Mouse (Mus musculus): ENCODE results near the gene 1700030J22Rik. TPM values are rescaled to one million over a fixed set of nuclear protein-coding genes. Genes with fewer than 3 reads are reported as not detected.

Gene 1700030J22Rik
- polyA plus RNA-seq, 1 experiment from 2014 or later = 5.7 TPM

DNA sequence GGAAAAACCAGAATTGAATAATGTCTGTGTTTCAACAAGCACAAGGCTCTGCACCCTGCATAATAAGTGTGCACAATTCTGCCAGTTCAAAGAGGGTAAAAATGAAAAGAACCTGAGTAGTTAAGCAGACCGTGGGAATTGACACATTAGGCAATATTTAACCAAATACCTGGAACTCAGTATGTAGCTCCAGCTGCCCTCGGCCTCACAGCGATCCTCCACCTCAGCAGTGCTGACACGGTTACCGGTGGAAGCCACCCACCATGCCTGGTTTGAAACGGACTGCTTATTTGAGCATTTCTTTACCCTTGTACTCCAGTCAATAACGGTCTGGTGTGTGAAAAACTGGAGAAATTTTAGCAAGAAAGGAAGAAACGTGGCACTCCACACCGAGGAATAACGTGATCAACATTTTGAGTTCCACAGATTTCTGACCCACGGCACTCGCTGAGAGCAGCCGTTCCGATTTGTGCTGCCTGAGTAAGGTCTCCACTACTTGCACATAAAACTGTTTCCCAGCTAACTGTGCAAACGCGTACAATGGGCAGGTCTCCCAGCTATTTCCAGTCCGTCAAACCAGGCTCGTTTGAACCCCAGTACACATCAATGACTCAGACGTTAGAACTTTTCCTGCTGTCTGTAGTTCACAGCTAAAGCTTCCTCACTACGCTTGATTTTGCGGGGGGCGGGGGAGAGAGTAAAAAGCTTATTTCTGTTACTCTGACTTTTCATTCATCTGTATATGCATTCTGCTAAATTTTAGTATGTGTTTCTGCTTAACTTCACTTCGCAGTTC lies 13.6 kb upstream of the 1700030J22Rik start:
- no peak overlapping the region for H3K27ac ChIP-seq
- peak overlapping the region; percentile 56 for H3K9ac ChIP-seq
- no peak for ATAC-seq (ENCODE audit: low FRiP score, low read depth)
- WGBS = 12% methylated on average over 23 of the region's 23 CpGs
- H3K4me3 ChIP-seq = peak overlapping the region; percentile 67
- H3K4me2 ChIP-seq (replicated peaks) = peak overlapping the region; percentile 89
- H3K27me3 ChIP-seq (replicated peaks) = no peaks in the 10 kb centered on the region
- no peaks in the 10 kb centered on the region for H3K36me3 ChIP-seq
- no peaks in the 10 kb centered on the region for H3K9me3 ChIP-seq
- peaks cover 11% of the 10 kb centered on the region; the same call in 1 of the 2 replicates for H3K4me1 ChIP-seq

DNA sequence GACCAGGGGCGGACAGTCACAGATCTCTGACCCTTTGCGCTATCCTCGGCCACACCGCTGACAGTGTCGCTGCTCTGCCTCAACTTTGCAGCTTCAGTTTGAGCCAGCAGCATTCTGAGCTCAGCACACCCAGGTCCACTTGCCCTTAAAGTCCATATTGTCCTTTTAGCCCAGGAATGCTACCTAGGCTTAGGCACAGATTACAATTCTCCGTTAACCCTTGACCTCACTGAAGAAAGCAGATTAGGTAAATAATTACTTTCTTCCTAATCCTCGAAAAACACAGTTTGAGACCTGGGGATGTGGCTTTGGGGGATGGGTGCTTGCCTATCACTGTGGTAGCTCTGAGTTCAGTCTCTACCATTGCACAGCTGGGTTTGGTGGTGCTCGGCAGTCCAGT lies 12.5 kb upstream of the 1700030J22Rik start:
- 91% methylated on average over 8 of the region's 8 CpGs for WGBS
- no peak overlapping the region for H3K4me3 ChIP-seq
- ATAC-seq (ENCODE audit: low FRiP score, low read depth) = no peak
- H3K4me2 ChIP-seq (replicated peaks) = no peak overlapping the region
- no peak overlapping the region for H3K9ac ChIP-seq
- H3K9me3 ChIP-seq = no peaks in the 10 kb centered on the region
- peaks cover 8% of the 10 kb centered on the region; the same call in 1 of the 2 replicates for H3K36me3 ChIP-seq
- no peak overlapping the region for H3K27ac ChIP-seq
- H3K27me3 ChIP-seq (replicated peaks) = no peaks in the 10 kb centered on the region
- peaks cover 11% of the 10 kb centered on the region; the same call in 1 of the 2 replicates for H3K4me1 ChIP-seq

DNA sequence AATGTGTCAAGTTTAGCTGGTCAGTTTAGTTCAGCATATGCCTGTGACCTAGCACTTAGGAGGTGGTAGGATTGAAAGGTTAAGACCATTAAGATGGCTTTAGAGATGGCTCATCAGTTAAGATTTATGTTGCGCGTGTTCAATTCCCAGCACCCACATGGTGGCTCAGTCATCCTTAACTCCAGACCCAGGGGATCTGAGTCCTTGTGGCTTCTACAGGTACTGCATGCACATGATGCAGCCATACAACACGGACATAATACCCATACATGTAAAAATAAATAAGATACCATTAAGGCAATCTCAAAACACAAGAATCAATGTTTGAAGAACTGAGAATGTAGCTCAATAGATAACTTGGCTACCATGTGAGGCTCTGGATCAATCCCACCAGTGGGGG lies 11.1 kb upstream of the 1700030J22Rik start:
- WGBS = 93% methylated on average over 3 of the region's 3 CpGs
- H3K27ac ChIP-seq = no peak overlapping the region
- no peak overlapping the region for H3K4me2 ChIP-seq (replicated peaks)

DNA sequence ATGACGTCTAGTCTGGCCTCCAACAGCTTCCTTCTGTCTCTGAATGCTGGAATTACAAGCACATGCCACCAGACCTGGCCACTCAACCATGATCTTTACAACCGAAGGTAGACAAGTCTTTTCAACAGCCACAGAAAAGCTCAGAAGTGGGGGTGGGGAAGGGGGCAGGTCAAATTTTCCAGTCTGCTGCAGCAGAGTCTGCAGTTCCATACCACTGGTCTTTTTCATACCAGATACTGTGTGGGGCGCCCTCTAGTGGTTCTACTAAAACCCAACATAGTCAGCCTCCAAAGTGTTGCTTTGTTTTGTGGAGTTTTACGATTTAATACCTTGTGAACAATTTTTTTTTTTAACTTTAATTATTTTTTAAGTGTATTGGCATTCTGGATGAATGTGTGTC lies 1.4 kb upstream of the 1700030J22Rik start:
- WGBS = 17% methylated on average over 4 of the region's 4 CpGs
- Histone ChIP-seq H3K9me3 (no peaks in the 10 kb centered on the region), H3K9ac (no peak overlapping the region), H3K27ac (no peak overlapping the region), H3K4me1 (peaks cover 9% of the 10 kb centered on the region; the same call in 1 of the 2 replicates), H3K4me3 (no peak overlapping the region), H3K36me3 (peaks cover 16% of the 10 kb centered on the region), H3K4me2 (replicated peaks) (0 out of 2 replicates have a peak overlapping the region, but pooled peaks have one; percentile 12), H3K27me3 (replicated peaks) (no peaks in the 10 kb centered on the region)
- no peak for ATAC-seq (ENCODE audit: low FRiP score, low read depth)

More for the DNA sequence above, 11.1 kb upstream of the 1700030J22Rik start:
- Histone ChIP-seq H3K36me3 (peaks cover 8% of the 10 kb centered on the region; the same call in 1 of the 2 replicates), H3K27me3 (replicated peaks) (no peaks in the 10 kb centered on the region), H3K4me1 (peaks cover 11% of the 10 kb centered on the region; the same call in 1 of the 2 replicates), H3K4me3 (no peak overlapping the region), H3K9ac (no peak overlapping the region), H3K9me3 (no peaks in the 10 kb centered on the region)
- no peak for ATAC-seq (ENCODE audit: low FRiP score, low read depth)

DNA sequence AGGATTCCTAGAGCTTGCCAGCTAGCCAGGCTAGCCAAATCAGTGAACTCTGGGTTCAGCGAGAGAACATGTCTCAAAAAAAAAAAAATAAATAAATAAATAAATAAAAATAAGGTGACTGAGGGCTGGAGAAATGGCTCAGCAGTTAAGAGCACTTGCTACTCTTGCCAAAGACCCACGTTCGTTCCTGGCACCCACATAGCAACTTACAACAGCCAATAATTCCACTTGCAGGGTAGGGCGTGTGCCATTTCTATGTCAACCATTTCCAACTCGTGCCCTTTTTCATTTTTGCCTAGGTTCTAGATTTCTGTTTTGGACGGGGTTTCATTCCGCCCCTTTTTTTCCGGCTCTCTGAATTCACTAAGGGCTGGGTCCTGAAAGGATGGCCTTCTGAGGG lies 707 bp downstream of the 1700030J22Rik start:
- Histone ChIP-seq H3K27me3 (replicated peaks) (no peaks in the 10 kb centered on the region), H3K27ac (no peak overlapping the region), H3K4me1 (peaks cover 9% of the 10 kb centered on the region; the same call in 1 of the 2 replicates), H3K36me3 (peaks cover 7% of the 10 kb centered on the region), H3K9ac (peak overlapping the region; percentile 51; the same call in 1 of the 2 replicates), H3K4me2 (replicated peaks) (peak overlapping the region; percentile 70), H3K9me3 (no peaks in the 10 kb centered on the region), H3K4me3 (peak overlapping the region; percentile 78)
- ATAC-seq (ENCODE audit: low FRiP score, low read depth) = no peak
- WGBS = 33% methylated on average over 8 of the region's 8 CpGs

DNA sequence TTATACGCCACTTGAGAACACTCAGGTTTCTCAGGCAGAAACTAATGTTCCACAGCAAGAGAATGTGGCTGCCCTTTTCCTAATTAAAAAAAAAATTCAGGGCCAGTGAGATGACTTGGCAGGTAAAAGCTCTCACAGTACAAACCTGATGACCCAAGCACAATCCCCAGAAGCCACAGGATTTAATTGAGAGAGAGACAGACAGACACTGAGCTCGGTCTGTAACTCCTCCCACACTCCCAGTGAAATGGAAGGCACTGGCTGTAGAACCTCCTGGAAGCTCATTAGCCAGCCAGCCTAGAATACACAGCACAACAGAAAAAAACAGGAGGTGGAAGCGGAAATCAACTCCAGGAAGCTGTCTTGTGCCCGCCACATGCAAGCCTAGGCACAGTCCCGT lies 3.2 kb downstream of the 1700030J22Rik start:
- 64% methylated on average over 5 of the region's 5 CpGs for WGBS

DNA sequence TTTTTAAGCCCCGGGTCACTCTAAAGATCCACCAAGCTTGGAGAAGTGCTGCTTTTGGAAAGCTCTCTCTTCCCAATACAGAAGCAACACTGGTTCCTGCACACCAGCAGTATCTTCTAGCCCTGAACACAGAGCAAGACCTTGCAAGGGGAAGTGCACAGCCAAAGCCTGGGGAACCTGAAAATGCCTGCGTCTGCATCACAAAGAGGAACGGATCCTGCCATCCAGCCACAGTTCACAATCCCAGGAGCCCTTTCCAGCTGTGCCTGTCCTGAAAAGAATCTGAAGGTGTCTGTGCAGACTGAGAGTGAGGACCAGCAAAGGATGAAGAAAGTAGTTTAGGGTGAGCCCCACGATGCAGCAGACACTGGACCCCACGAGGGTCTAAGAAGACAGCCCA lies 3.7 kb downstream of the 1700030J22Rik start:
- H3K27ac ChIP-seq = no peak overlapping the region
- peaks cover 3% of the 10 kb centered on the region; the same call in 1 of the 2 replicates for H3K36me3 ChIP-seq
- no peak for ATAC-seq (ENCODE audit: low FRiP score, low read depth)
- H3K4me3 ChIP-seq = no peak overlapping the region
- no peak overlapping the region for H3K9ac ChIP-seq
- WGBS = 44% methylated on average over 5 of the region's 5 CpGs
- H3K27me3 ChIP-seq (replicated peaks) = no peaks in the 10 kb centered on the region
- no peaks in the 10 kb centered on the region for H3K9me3 ChIP-seq
- peaks cover 8% of the 10 kb centered on the region; the same call in 1 of the 2 replicates for H3K4me1 ChIP-seq
- H3K4me2 ChIP-seq (replicated peaks) = no peak overlapping the region

More for the DNA sequence above, 3.2 kb downstream of the 1700030J22Rik start:
- Histone ChIP-seq H3K4me1 (peaks cover 9% of the 10 kb centered on the region; the same call in 1 of the 2 replicates), H3K4me2 (replicated peaks) (no peak overlapping the region), H3K4me3 (no peak overlapping the region), H3K27me3 (replicated peaks) (no peaks in the 10 kb centered on the region), H3K9ac (no peak overlapping the region), H3K36me3 (peaks cover 3% of the 10 kb centered on the region; the same call in 1 of the 2 replicates), H3K27ac (no peak overlapping the region), H3K9me3 (no peaks in the 10 kb centered on the region)
- no peak for ATAC-seq (ENCODE audit: low FRiP score, low read depth)

DNA sequence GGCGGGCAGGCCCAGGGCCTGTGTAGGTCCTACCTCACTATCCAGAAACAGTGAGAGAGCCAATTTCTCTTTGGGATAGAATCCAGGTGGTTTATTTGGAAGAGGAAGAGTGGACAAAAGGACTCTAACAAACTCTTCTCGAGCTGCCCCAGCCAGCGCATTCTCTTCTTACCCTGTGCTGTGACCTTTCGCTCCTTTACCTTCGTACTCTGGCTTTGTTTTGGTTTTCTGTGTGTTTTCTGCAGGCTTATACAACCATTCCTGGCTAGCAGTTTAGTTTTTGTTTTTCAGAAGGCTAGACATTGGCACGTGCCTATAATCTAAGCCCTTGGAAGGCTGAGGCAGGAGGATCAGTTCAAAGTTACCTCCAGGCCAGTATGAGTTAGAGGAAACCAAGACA lies 9.2 kb downstream of the 1700030J22Rik start:
- no peak overlapping the region for H3K9ac ChIP-seq
- no peak for ATAC-seq (ENCODE audit: low FRiP score, low read depth)
- H3K36me3 ChIP-seq = peaks cover 3% of the 10 kb centered on the region; the same call in 1 of the 2 replicates
- no peaks in the 10 kb centered on the region for H3K9me3 ChIP-seq
- H3K4me1 ChIP-seq = no peaks in the 10 kb centered on the region
- WGBS = 87% methylated on average over 6 of the region's 6 CpGs
- H3K27ac ChIP-seq = no peak overlapping the region
- no peak overlapping the region for H3K4me3 ChIP-seq
- no peaks in the 10 kb centered on the region for H3K27me3 ChIP-seq (replicated peaks)
- no peak overlapping the region for H3K4me2 ChIP-seq (replicated peaks)

DNA sequence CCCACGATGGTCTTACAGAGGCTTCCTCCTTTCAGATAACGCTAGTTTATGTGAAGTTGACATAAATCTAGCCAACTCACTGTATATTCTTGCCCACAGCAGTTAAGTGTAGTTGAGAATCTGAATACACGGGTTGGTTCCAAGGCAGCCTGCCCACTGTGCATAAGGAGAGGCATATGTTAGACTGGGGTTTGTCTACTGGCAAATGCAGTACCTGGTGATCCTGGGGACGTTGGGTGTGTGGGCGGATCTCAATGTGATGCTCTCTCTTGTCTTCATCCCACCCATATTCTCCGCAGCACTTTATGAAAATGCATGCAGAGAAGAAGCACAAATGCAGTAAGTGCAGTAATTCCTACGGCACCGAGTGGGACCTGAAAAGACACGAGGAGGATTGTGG lies 24.3 kb downstream of the 1700030J22Rik start:
- Histone ChIP-seq H3K9ac (no peak overlapping the region), H3K4me1 (no peaks in the 10 kb centered on the region), H3K9me3 (no peaks in the 10 kb centered on the region), H3K4me2 (replicated peaks) (no peak overlapping the region), H3K4me3 (no peak overlapping the region), H3K36me3 (peaks cover 60% of the 10 kb centered on the region), H3K27me3 (replicated peaks) (no peaks in the 10 kb centered on the region), H3K27ac (no peak overlapping the region)
- ATAC-seq (ENCODE audit: low FRiP score, low read depth) = no peak
- WGBS = 94% methylated on average over 9 of the region's 9 CpGs

DNA sequence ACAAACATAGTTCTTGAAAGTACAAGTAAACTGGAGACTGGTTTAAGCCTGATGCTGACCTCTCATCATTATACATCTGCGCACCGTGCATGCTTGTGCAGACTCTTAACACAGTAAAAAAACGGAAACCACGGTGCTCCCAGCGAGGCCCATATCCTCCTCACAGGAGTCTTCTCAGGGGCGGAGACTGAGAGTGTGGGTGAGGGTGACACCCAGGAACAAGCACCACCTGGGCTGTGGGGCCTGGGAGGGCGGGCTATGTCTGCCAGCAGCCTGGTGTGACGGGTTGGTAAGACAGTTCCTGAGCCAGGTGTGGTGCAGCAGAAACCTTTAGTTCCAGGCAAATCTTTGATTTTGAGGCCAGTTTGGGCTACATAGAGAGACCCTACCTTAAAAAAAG lies 26.3 kb downstream of the 1700030J22Rik start:
- Histone ChIP-seq H3K36me3 (peaks cover 45% of the 10 kb centered on the region), H3K4me1 (no peaks in the 10 kb centered on the region), H3K27me3 (replicated peaks) (no peaks in the 10 kb centered on the region), H3K9me3 (no peaks in the 10 kb centered on the region), H3K4me2 (replicated peaks) (no peak overlapping the region), H3K27ac (no peak overlapping the region), H3K9ac (no peak overlapping the region), H3K4me3 (no peak overlapping the region)
- ATAC-seq (ENCODE audit: low FRiP score, low read depth) = no peak
- whole genome bisulfite sequencing = 91% methylated on average over 8 of the region's 8 CpGs

DNA sequence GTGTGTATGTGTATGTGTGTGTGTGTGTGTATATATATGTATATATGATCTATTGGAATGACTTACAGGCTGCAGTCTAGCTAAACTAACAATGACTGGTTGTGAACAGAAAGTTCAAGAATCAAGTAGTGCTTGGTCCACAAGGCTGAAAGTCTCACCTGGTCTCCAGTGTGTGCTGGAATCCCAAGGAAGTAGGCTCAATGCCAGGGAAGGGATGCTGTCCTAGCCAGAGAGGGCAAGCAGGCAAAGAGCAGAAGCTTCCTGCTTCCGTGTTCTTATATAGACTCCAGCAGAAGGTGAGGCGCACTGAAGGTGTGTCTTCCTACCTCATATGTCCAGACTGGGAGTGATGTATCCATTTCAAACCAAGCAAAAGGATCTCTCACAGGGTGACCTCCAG lies 27.0 kb downstream of the 1700030J22Rik start:
- Histone ChIP-seq H3K27ac (no peak overlapping the region), H3K9me3 (no peaks in the 10 kb centered on the region), H3K4me2 (replicated peaks) (no peak overlapping the region), H3K36me3 (peaks cover 38% of the 10 kb centered on the region), H3K9ac (no peak overlapping the region), H3K27me3 (replicated peaks) (no peaks in the 10 kb centered on the region), H3K4me1 (no peaks in the 10 kb centered on the region), H3K4me3 (no peak overlapping the region)
- WGBS = 95% methylated on average over 2 of the region's 2 CpGs
- no peak for ATAC-seq (ENCODE audit: low FRiP score, low read depth)

DNA sequence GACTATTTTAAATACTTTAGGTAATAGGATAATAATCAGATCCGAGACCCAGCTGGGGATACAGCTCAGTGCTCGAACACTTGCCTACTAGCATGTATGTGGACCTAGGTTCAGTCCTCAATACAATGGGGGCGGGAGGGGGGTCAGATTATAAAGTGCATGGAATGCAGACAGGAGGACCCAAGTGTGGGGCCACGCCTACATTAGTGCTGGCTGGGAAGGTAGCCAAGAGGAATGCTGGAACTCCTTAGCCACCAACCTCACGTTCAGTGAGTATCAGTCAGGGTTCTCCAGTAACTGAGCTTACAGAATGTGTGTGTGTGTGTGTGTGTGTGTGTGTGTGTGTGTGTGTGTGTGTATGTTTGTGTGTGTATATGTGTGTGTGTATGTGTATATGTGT lies 27.4 kb downstream of the 1700030J22Rik start:
- H3K4me2 ChIP-seq (replicated peaks) = no peak overlapping the region
- no peaks in the 10 kb centered on the region for H3K9me3 ChIP-seq
- no peak overlapping the region for H3K27ac ChIP-seq
- H3K4me3 ChIP-seq = no peak overlapping the region
- H3K27me3 ChIP-seq (replicated peaks) = no peaks in the 10 kb centered on the region
- H3K9ac ChIP-seq = no peak overlapping the region
- no peaks in the 10 kb centered on the region for H3K4me1 ChIP-seq
- ATAC-seq (ENCODE audit: low FRiP score, low read depth) = no peak
- peaks cover 34% of the 10 kb centered on the region for H3K36me3 ChIP-seq
- 80% methylated on average over 5 of the region's 5 CpGs for WGBS
